Comparison of ENCODE assay signal across 12 mouse cellular contexts in genomic region chr11:88523511-88523910, GRCm38 (mm10).
A peak's percentile ranks its signal among the peaks of the same experiment; 100 is the strongest.
DNase-seq lines count a peak whose midpoint lies in the region; ATAC-seq and TF ChIP-seq lines count a peak whose summit lies in the region.
"Had no signal": no experiment of that assay in that cellular context is flagged by ENCODE, and none has a peak within 500 bp of the region (broad histone marks: within the 10 kb centered on the region; RNA-seq: fewer than 3 reads in every experiment).

No protein-coding gene starts in this region.

- TF ChIP-seq CTCF in forebrain, postnatal 0 days (IDR thresholded peaks at IDR 0.05; ENCODE audit: low read depth): no peak

- H3K9me3 ChIP-seq in kidney, embryonic 16.5 days (ENCODE audit: low read length): no peaks in the 10 kb centered on the region
- no peaks in the 10 kb centered on the region for H3K9me3 ChIP-seq in forebrain, postnatal 0 days (ENCODE audit: low read length)
- H3K9me3 ChIP-seq: embryonic facial prominence, embryonic 12.5 days; liver, embryonic 12.5 days had no signal

- no peak overlapping the region for H3K9ac ChIP-seq in kidney, embryonic 16.5 days (replicated peaks; ENCODE audit: low read length)
- no peak overlapping the region for H3K9ac ChIP-seq in forebrain, postnatal 0 days
- H3K9ac ChIP-seq: embryonic facial prominence, embryonic 12.5 days; liver, embryonic 12.5 days had no signal

- no peak for DNase-seq in cerebellum, adult 11 months
- no peak for DNase-seq in kidney, adult 8-10 months
- peak; percentile 25 for DNase-seq in MN1 (ENCODE audit: low spot score)
- DNase-seq in forebrain, postnatal 0 days: no peak
- no peak for DNase-seq in thymus, postnatal 36 days
- DNase-seq in adrenal gland, adult 18-20 months (ENCODE audit: low spot score in 2 of 2): no peak
- DNase-seq: gastrocnemius, postnatal 36 days; right cerebral cortex, adult 18-20 months had no signal

- 62% methylated on average over 6 of the region's 6 CpGs for WGBS in kidney, embryonic 16.5 days
- WGBS in forebrain, postnatal 0 days: 52% methylated on average over 6 of the region's 6 CpGs

- no peak overlapping the region for H3K4me2 ChIP-seq in kidney, embryonic 16.5 days (replicated peaks; ENCODE audit: low read depth, low read length)
- no peak overlapping the region for H3K4me2 ChIP-seq in forebrain, postnatal 0 days (ENCODE audit: low read depth)
- H3K4me2 ChIP-seq: embryonic facial prominence, embryonic 12.5 days; liver, embryonic 12.5 days had no signal

- H3K4me1 ChIP-seq in kidney, embryonic 16.5 days (ENCODE audit: insufficient read depth, low read length): peaks cover 69% of the 10 kb centered on the region
- H3K4me1 ChIP-seq in forebrain, postnatal 0 days (ENCODE audit: insufficient read depth): peaks cover 17% of the 10 kb centered on the region

- H3K27ac ChIP-seq in kidney, embryonic 16.5 days (ENCODE audit: low read length): peak overlapping the region; percentile 75; the same call in 1 of the 2 replicates
- H3K27ac ChIP-seq in forebrain, postnatal 0 days (ENCODE audit: low read depth, low read length): 0 out of 2 replicates have a peak overlapping the region, but pooled peaks have one; percentile 29
- H3K27ac ChIP-seq: liver, embryonic 12.5 days had no signal

- no peak overlapping the region for H3K4me3 ChIP-seq in kidney, embryonic 16.5 days (ENCODE audit: low read length)
- H3K4me3 ChIP-seq in forebrain, postnatal 0 days (ENCODE audit: low read depth, low read length): no peak overlapping the region
- H3K4me3 ChIP-seq: embryonic facial prominence, embryonic 12.5 days; liver, embryonic 12.5 days had no signal

- ATAC-seq in cerebellum, adult (ENCODE audit: insufficient number of reproducible peaks, low FRiP score, low TSS enrichment): peak; percentile 31; the same call in 1 of the 2 replicates
- no peak for ATAC-seq in kidney, embryonic 16.5 days (ENCODE audit: low FRiP score, low TSS enrichment)
- no peak for ATAC-seq in forebrain, postnatal 0 days
- ATAC-seq: liver, embryonic 12.5 days had no signal

- H3K27me3 ChIP-seq in kidney, embryonic 16.5 days (ENCODE audit: insufficient read depth, low read length): no peaks in the 10 kb centered on the region
- H3K27me3 ChIP-seq in forebrain, postnatal 0 days (ENCODE audit: insufficient read depth, low read length): no peaks in the 10 kb centered on the region
- H3K27me3 ChIP-seq: embryonic facial prominence, embryonic 12.5 days; liver, embryonic 12.5 days had no signal

- no peaks in the 10 kb centered on the region for H3K36me3 ChIP-seq in kidney, embryonic 16.5 days (ENCODE audit: insufficient read depth, low read length)
- H3K36me3 ChIP-seq in forebrain, postnatal 0 days (ENCODE audit: insufficient read depth): no peaks in the 10 kb centered on the region
- H3K36me3 ChIP-seq: embryonic facial prominence, embryonic 12.5 days; liver, embryonic 12.5 days had no signal
